Mouse (Mus musculus) brown adipose tissue, adult 24 weeks (tissue): Measurements from ENCODE around the gene Eral1. TPM values are rescaled to one million over a fixed set of nuclear protein-coding genes. Genes with fewer than 3 reads are reported as not detected.

ENCODE experiments used
- H3K27ac ChIP-seq: fragments of 200-500 bp; replicated peaks from 2 replicates; pipeline ENCODE4 v1.5.1; 2012; ENCODE audit warnings: low read depth, mild to moderate bottlenecking, low read length
- H3K4me1 ChIP-seq: fragments of 200-500 bp; 2 replicates; pipeline ENCODE4 v1.6.1; 2012; ENCODE audit warnings: low read length, mixed read lengths; ENCODE audit not compliant: control insufficient read depth, insufficient read depth, insufficient read length
- H3K4me3 ChIP-seq: fragments of 200-500 bp; 2 replicates; pipeline ENCODE4 v1.5.1; 2012; ENCODE audit warnings: low read depth, mild to moderate bottlenecking, low read length, moderate library complexity; ENCODE audit not compliant: insufficient read depth
- polyA plus RNA-seq: library from polyadenylated mRNA; stranded (reverse); fragments of >200 nt; gene quantifications from 2 replicates; pipeline ENCODE4 v1.2.4, GENCODE M21; 2012; ENCODE audit not compliant: missing spikeins, insufficient read depth, insufficient read length

Eral1 gene
- polyA plus RNA-seq, 1 experiment = 33.8 TPM

- Histone ChIP-seq H3K27ac (no peak overlapping the region), H3K4me3 (no peak overlapping the region), H3K4me1 (0 out of 2 replicates have a peak, but pooled peaks cover 4% of the 10 kb centered on the region)
These were observed 43.4 kb downstream of the Eral1 start for GRCm38 (mm10) chr11:78036791-78037190.

- Histone ChIP-seq H3K4me3 (no peak overlapping the region), H3K4me1 (peaks cover 10% of the 10 kb centered on the region; the same call in 1 of the 2 replicates), H3K27ac (no peak overlapping the region)
These were observed 46.1 kb downstream of the Eral1 start for GRCm38 (mm10) chr11:78033931-78034617.

DNA sequence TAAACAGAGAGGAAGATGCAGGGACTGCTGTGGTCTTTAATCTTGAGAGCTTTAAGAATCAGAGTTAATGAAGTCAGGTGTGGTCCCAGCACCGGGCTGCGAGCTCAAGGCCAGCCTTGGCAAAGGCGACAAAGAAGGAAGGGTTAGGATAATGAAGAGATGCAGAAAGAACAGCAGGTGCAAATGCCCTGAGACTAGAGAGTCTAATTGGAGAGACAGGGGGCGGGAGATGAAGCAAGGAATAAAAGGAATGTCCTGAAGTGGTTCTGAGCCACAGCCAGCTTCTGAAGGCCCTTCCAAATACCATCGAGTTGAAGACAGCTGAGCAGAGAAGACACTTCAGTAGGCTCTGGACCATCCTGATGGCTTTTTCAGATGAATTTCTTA is 47.4 kb downstream of the Eral1 start:
- H3K27ac ChIP-seq = no peak overlapping the region
- H3K4me1 ChIP-seq = peaks cover 10% of the 10 kb centered on the region; the same call in 1 of the 2 replicates
- peak overlapping the region; percentile 63 for H3K4me3 ChIP-seq

- peak within 1 kb of the TSS; percentile 63 for H3K4me3 ChIP-seq
- H3K27ac ChIP-seq = no peak within 1 kb of the TSS
- peaks cover 10% of the 10 kb centered on the region; the same call in 1 of the 2 replicates for H3K4me1 ChIP-seq
These were observed 48.0 kb downstream of the Eral1 start, which contains the start of gene Dhrs13 for GRCm38 (mm10) chr11:78031947-78032808. TSS of gene Dhrs13 (plus strand) at chr11:78032280.

DNA sequence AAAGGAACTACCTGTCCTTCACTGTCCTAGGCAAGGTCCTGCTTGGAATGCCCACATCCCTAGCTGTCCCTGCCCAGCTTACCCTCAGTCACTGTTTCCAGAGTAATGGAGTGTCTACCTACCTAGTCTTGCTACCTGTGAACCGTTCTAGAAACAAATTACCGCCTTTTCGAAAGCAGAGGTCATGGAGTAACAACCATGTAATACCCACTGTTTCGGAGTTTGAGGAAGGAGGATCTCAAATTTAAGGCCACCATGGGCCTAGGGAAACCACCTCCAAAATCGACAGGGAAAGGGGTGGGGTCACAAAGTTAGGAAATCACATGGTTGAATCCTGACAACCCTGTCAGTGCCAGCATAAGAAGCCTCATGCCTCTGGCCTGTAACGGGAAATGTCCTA is 48.8 kb downstream of the Eral1 start:
- Histone ChIP-seq H3K4me3 (no peak overlapping the region; the same call in 1 of the 2 replicates), H3K27ac (no peak overlapping the region), H3K4me1 (peaks cover 10% of the 10 kb centered on the region; the same call in 1 of the 2 replicates)

GRCm38 (mm10) chr11:78030600-78030999 is 49.6 kb downstream of the Eral1 start:
- Histone ChIP-seq H3K4me1 (peaks cover 10% of the 10 kb centered on the region; the same call in 1 of the 2 replicates), H3K27ac (no peak overlapping the region)

DNA sequence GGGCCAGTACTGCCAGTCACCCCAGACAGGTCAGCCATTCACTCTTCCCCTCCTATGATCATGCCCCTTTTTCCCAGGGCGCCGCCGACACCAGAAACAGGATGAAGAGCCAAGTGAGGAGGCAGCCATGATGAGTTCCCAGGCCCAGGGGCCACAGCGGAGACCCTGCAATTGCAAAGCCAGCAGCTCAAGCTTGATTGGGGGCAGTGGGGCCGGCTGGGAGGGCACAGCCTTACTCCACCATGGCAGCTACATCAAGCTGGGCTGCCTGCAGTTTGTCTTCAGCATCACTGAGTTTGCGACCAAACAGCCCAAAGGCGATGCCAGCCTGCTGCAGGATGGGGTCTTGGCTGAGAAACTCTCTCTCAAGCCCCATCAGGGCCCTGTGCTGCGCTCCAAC is 50.9 kb downstream of the Eral1 start:
- Histone ChIP-seq H3K4me1 (peaks cover 10% of the 10 kb centered on the region; the same call in 1 of the 2 replicates), H3K4me3 (no peak overlapping the region), H3K27ac (no peak overlapping the region)

More at GRCm38 (mm10) chr11:78030600-78030999, 49.6 kb downstream of the Eral1 start:
- no peak overlapping the region for H3K4me3 ChIP-seq

GRCm38 (mm10) chr11:78023607-78024006 is 56.6 kb downstream of the Eral1 start:
- Histone ChIP-seq H3K4me3 (no peak overlapping the region), H3K27ac (no peak overlapping the region), H3K4me1 (no peaks in the 10 kb centered on the region)

Other genes starting within 250 kb of the Eral1 start
- gene Pipox, start 186.3 kb downstream of the Eral1 start, polyA plus RNA-seq = not detected in 2 replicates
- 0.44 TPM in 1 of 2 replicates, not detected in the other for gene Sez6, start 149.6 kb downstream of the Eral1 start, polyA plus RNA-seq
- gene Phf12, start 97.6 kb downstream of the Eral1 start, polyA plus RNA-seq = 9.6 and 13.3 TPM in 2 replicates
- gene Dhrs13, start 48.1 kb downstream of the Eral1 start, polyA plus RNA-seq = 3.0 and 3.4 TPM in 2 replicates
- 74.4 and 110 TPM in 2 replicates for gene Flot2, start 42.5 kb downstream of the Eral1 start, polyA plus RNA-seq
- 5.8 and 7.5 TPM in 2 replicates for gene Fam222b, start 14.3 kb upstream of the Eral1 start, polyA plus RNA-seq
- 45.7 and 47.5 TPM in 2 replicates for gene Traf4, start 85.2 kb upstream of the Eral1 start, polyA plus RNA-seq
- gene Nek8, start 96.3 kb upstream of the Eral1 start, polyA plus RNA-seq = 3.2 and 6.3 TPM in 2 replicates
- 77.2 and 118 TPM in 2 replicates for gene Tlcd1, start 96.3 kb upstream of the Eral1 start, polyA plus RNA-seq
- 881 and 950 TPM in 2 replicates for gene Rpl23a, start 103.2 kb upstream of the Eral1 start, polyA plus RNA-seq
- gene Rab34, start 108.0 kb upstream of the Eral1 start, polyA plus RNA-seq = 61.8 and 78.8 TPM in 2 replicates
- gene Proca1, start 113.0 kb upstream of the Eral1 start, polyA plus RNA-seq = 102 and 105 TPM in 2 replicates
- 42.0 and 44.9 TPM in 2 replicates for gene Sdf2, start 165.4 kb upstream of the Eral1 start, polyA plus RNA-seq
- gene Supt6, start 165.6 kb upstream of the Eral1 start, polyA plus RNA-seq = 20.1 and 20.7 TPM in 2 replicates
- gene 2610507B11Rik, start 181.4 kb upstream of the Eral1 start, polyA plus RNA-seq = 74.3 and 104 TPM in 2 replicates
- gene BC030499, start 210.5 kb upstream of the Eral1 start, polyA plus RNA-seq = not detected in 2 replicates
- gene Spag5, start 221.1 kb upstream of the Eral1 start, polyA plus RNA-seq = 0.29 and 0.87 TPM in 2 replicates
- 1.9 and 2.3 TPM in 2 replicates for gene Aldoc, start 242.6 kb upstream of the Eral1 start, polyA plus RNA-seq
- gene Pigs, start 248.0 kb upstream of the Eral1 start, polyA plus RNA-seq = 14.4 and 19.7 TPM in 2 replicates